ENCODE assay signal across 8 mouse cellular contexts in genomic region chr16:13819806-13820500, GRCm38 (mm10). TPM values are rescaled to one million over a fixed set of nuclear protein-coding genes. Genes with fewer than 3 reads are reported as not detected.
DNase-seq lines count a peak whose midpoint lies in the region; ATAC-seq and TF ChIP-seq lines count a peak whose summit lies in the region.

No protein-coding gene starts in this region.

- TF ChIP-seq POLR2A in brain, embryonic 14.5 days (IDR thresholded peaks at IDR 0.05; ENCODE audit: borderline replicate concordance, extremely low read depth, insufficient read depth, insufficient read length, poor library complexity, severe bottlenecking) = no peak

- no peak for TF ChIP-seq CTCF in lung, embryonic 14.5 days (IDR thresholded peaks at IDR 0.05; ENCODE audit: low read depth)
- TF ChIP-seq CTCF in brain, embryonic 14.5 days (IDR thresholded peaks at IDR 0.05; ENCODE audit: borderline replicate concordance, extremely low read depth, insufficient read depth, insufficient read length) = no peak

- peak overlapping the region; percentile 81 for H3K4me3 ChIP-seq in lung, embryonic 14.5 days (ENCODE audit: low read depth, low read length)
- peak overlapping the region; percentile 73 for H3K4me3 ChIP-seq in heart, embryonic 16.5 days (ENCODE audit: low read length)
- H3K4me3 ChIP-seq in lung, embryonic 16.5 days (ENCODE audit: low read length) = peak overlapping the region; percentile 90

- WGBS in lung, embryonic 14.5 days = 25% methylated on average over 12 of the region's 12 CpGs
- WGBS in heart, embryonic 16.5 days = 18% methylated on average over 12 of the region's 12 CpGs
- 20% methylated on average over 12 of the region's 12 CpGs for WGBS in lung, embryonic 16.5 days

- peak overlapping the region; percentile 93 for H3K27ac ChIP-seq in lung, embryonic 14.5 days (ENCODE audit: low read depth)
- peak overlapping the region; percentile 82 for H3K27ac ChIP-seq in heart, embryonic 16.5 days (ENCODE audit: low read length)
- peak overlapping the region; percentile 85 for H3K27ac ChIP-seq in lung, embryonic 16.5 days (ENCODE audit: low read length)

- peaks cover 3% of the 10 kb centered on the region for H3K4me1 ChIP-seq in lung, embryonic 14.5 days (ENCODE audit: insufficient read depth)
- H3K4me1 ChIP-seq in heart, embryonic 16.5 days (ENCODE audit: control insufficient read depth, insufficient read depth, low read length) = peaks cover 11% of the 10 kb centered on the region
- peaks cover 13% of the 10 kb centered on the region for H3K4me1 ChIP-seq in lung, embryonic 16.5 days (replicated peaks; ENCODE audit: control insufficient read depth, insufficient read depth, low read length)

- H3K27me3 ChIP-seq in lung, embryonic 14.5 days (ENCODE audit: insufficient read depth, low read length) = no peaks in the 10 kb centered on the region
- H3K27me3 ChIP-seq in heart, embryonic 16.5 days (ENCODE audit: control insufficient read depth, insufficient read depth, low read length) = no peaks in the 10 kb centered on the region
- H3K27me3 ChIP-seq in lung, embryonic 16.5 days (ENCODE audit: control insufficient read depth, insufficient read depth, low read depth, low read length) = no peaks in the 10 kb centered on the region

- H3K9me3 ChIP-seq in lung, embryonic 14.5 days (ENCODE audit: low read depth, low read length) = no peaks in the 10 kb centered on the region
- no peaks in the 10 kb centered on the region for H3K9me3 ChIP-seq in heart, embryonic 16.5 days (replicated peaks; ENCODE audit: control insufficient read depth, low read length)
- no peaks in the 10 kb centered on the region for H3K9me3 ChIP-seq in lung, embryonic 16.5 days (ENCODE audit: control insufficient read depth, low read length)

- peak; percentile 43 for DNase-seq in lung, embryonic 14.5 days
- DNase-seq in lung, postnatal 14 days = no peak
- DNase-seq in brain, embryonic 14.5 days (ENCODE audit: low read depth) = peak; percentile 41
- DNase-seq in thymus, postnatal 4 days = peak; percentile 20
- DNase-seq in ovary, postnatal 10 days (ENCODE audit: low spot score) = no peak
- DNase-seq in gastrocnemius, adult 18-20 months (ENCODE audit: low spot score) = no peak

- peak overlapping the region; percentile 79 for H3K4me2 ChIP-seq in lung, embryonic 14.5 days
- H3K4me2 ChIP-seq in heart, embryonic 16.5 days (ENCODE audit: low read depth, low read length) = peak overlapping the region; percentile 87
- peak overlapping the region; percentile 68 for H3K4me2 ChIP-seq in lung, embryonic 16.5 days (ENCODE audit: low read depth, low read length)

- H3K36me3 ChIP-seq in lung, embryonic 14.5 days (ENCODE audit: insufficient read depth) = peaks cover 11% of the 10 kb centered on the region; the same call in 1 of the 2 replicates
- no peaks in the 10 kb centered on the region for H3K36me3 ChIP-seq in heart, embryonic 16.5 days (ENCODE audit: control insufficient read depth, insufficient read depth)
- 0 out of 2 replicates have a peak, but pooled peaks cover 2% of the 10 kb centered on the region for H3K36me3 ChIP-seq in lung, embryonic 16.5 days (ENCODE audit: control insufficient read depth, insufficient read depth, low read length)

- H3K9ac ChIP-seq in lung, embryonic 14.5 days = peak overlapping the region; percentile 90
- H3K9ac ChIP-seq in heart, embryonic 16.5 days (ENCODE audit: low read length) = peak overlapping the region; percentile 97
- peak overlapping the region; percentile 94 for H3K9ac ChIP-seq in lung, embryonic 16.5 days (ENCODE audit: low read length)

- ATAC-seq in lung, embryonic 14.5 days (ENCODE audit: insufficient read depth) = no peak
- ATAC-seq in heart, embryonic 16.5 days (replicated peaks; ENCODE audit: extremely low read depth, insufficient read depth, low FRiP score) = no peak
- no peak for ATAC-seq in lung, embryonic 16.5 days (ENCODE audit: low read depth)

RNA-seq across cellular contexts. Expression of gene Ntan1, which starts 1.3 kb away (rescaled TPM):
- 154 and 162 TPM in 2 replicates for polyA plus RNA-seq in lung, embryonic 14.5 days (2014; fragmentation: Nextera tagmentation; extraction: Ambion mirVana)
- 136 and 159 TPM in 2 replicates for polyA plus RNA-seq in brain, embryonic 14.5 days (2012; rRNA removed)
- polyA plus RNA-seq in heart, embryonic 16.5 days (2015; fragmentation: Nextera tagmentation; extraction: Ambion mirVana) = 145 and 150 TPM in 2 replicates
- 163 and 166 TPM in 2 replicates for polyA plus RNA-seq in lung, embryonic 16.5 days (2015; fragmentation: Nextera tagmentation; extraction: Ambion mirVana)
- total RNA-seq in gastrocnemius, adult 18-20 months (2021) = 10 to 100 TPM; 40.2 to 43.4 TPM

RNA-seq across cellular contexts. Expression of gene Rrn3, which starts 39.4 kb away (rescaled TPM):
- 63.8 and 66.1 TPM in 2 replicates for polyA plus RNA-seq in lung, embryonic 14.5 days (2014; fragmentation: Nextera tagmentation; extraction: Ambion mirVana)
- 32.2 and 49.1 TPM in 2 replicates for polyA plus RNA-seq in brain, embryonic 14.5 days (2012; rRNA removed)
- 50.6 and 51.5 TPM in 2 replicates for polyA plus RNA-seq in heart, embryonic 16.5 days (2015; fragmentation: Nextera tagmentation; extraction: Ambion mirVana)
- 52.5 and 56.0 TPM in 2 replicates for polyA plus RNA-seq in lung, embryonic 16.5 days (2015; fragmentation: Nextera tagmentation; extraction: Ambion mirVana)
- 10 to 100 TPM; 33.3 to 36.5 TPM for total RNA-seq in gastrocnemius, adult 18-20 months (2021)

Comparison
In these comparisons a context has a peak if more than half of its experiments do, and no peak if none do; other contexts are left out.
1. DNase-seq: peak in lung, embryonic 14.5 days (single experiment), brain, embryonic 14.5 days (single experiment) and thymus, postnatal 4 days (single experiment); none in lung, postnatal 14 days (single experiment), ovary, postnatal 10 days (single experiment) and gastrocnemius, adult 18-20 months (single experiment).
2. Peak in every context shown above with its lines, with median percentiles within 50 percentile points of each other: H3K27ac ChIP-seq, H3K4me2 ChIP-seq, H3K4me3 ChIP-seq and H3K9ac ChIP-seq.